Mouse (Mus musculus): ENCODE measurements around the gene Tnfsf4.

Tnfsf4 gene

DNA sequence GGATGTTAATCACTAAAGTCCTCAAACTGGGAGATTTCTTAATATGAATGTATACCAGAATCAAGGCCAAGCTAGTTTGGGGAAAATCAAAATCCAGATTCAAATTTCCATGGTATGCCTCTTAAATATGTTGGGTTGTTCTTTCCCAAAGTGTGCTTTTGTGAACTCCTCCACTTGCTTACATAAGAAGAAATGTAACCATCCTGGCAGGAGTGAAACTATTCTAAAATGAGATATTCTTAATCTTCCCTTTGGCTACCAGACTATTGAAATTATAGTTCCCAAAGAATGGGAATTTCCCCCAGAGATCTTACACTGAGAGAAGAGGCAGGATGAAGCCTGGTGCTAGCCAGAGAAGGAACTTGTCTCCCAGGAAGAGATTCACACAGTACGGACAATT is 57.0 kb downstream of the Tnfsf4 start:
- DNase-seq (ENCODE audit: low spot score) = no peak

- DNase-seq (ENCODE audit: low spot score) = no peak
These were observed 68.3 kb downstream of the Tnfsf4 start for GRCm38 (mm10) chr1:161463388-161464085.
